Mouse (Mus musculus): ENCODE measurements around the gene Fcrl6.

DNA sequence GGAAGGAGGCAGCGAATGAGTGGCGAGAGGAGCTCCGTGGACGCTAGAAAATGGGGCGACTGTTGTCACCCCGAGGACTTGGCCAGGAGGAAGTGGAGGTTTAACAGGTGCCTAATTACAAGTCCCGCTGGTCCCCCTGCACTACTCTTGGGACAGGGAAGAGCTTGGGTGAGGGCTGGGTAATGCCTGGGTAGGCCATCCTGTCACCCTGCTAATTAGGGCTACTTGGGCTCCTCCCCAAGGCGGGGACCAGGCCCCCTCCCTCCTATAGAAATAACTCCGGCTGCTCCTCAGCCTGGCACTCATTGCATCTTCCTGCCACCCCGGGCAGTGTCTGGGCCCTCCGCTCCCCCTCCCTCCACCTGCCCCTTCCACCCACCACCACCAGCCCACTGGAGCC lies 46.7 kb downstream of the Fcrl6 start, which contains the start of gene Vsig8:
- TF ChIP-seq USF2 (conservative IDR thresholded peaks at IDR 0.05; ENCODE audit: low read depth, low read length): no peak
- no peak for TF ChIP-seq CTCF (conservative IDR thresholded peaks at IDR 0.05 in 1 of 2, IDR thresholded peaks at IDR 0.05 in 1 of 2; ENCODE audit: low read depth in 2 of 2, low read length in 2 of 2)
- no peak for TF ChIP-seq POLR2A (IDR thresholded peaks at IDR 0.05; ENCODE audit: low read depth, low read length)
- no peak for TF ChIP-seq JUND (conservative IDR thresholded peaks at IDR 0.05; ENCODE audit: low read depth, low read length)
- no peak for TF ChIP-seq ZNF384 (IDR thresholded peaks at IDR 0.05; ENCODE audit: low read depth, low read length)
- TF ChIP-seq KAT2A (IDR thresholded peaks at IDR 0.05; ENCODE audit: insufficient replicate concordance, low read length): no peak
- TF ChIP-seq EP300 (IDR thresholded peaks at IDR 0.05; ENCODE audit: low read length): no peak
- no peak for TF ChIP-seq E2F4 (IDR thresholded peaks at IDR 0.05; ENCODE audit: insufficient replicate concordance, low read depth, low read length)
